Mouse (Mus musculus) liver, embryonic 13.5 days (tissue): ENCODE measurements around the gene Abca1. TPM values are rescaled to one million over a fixed set of nuclear protein-coding genes. Genes with fewer than 3 reads are reported as not detected.
A peak's percentile ranks its signal among the peaks of the same experiment; 100 is the strongest.

Experiments used
- ATAC-seq: fragments of 200-750 bp; cut with Nextera tagmentation; 2 replicates; pipeline ENCODE4 v1.8.0; 2017; ENCODE audit warnings: low read depth, mild to moderate bottlenecking, moderate number of reproducible peaks, moderate library complexity
- DNase-seq: peaks from one replicate; pipeline ENCODE4 v3.0.0; 2022
- H3K27ac ChIP-seq: fragments of 300-500 bp; sonication (generic); 2 replicates; pipeline ENCODE4 v1.5.1; 2015; ENCODE audit warnings: moderate library complexity, mild to moderate bottlenecking, inconsistent platforms
- H3K27me3 ChIP-seq: fragments of 300-500 bp; sonication (generic); 2 replicates; pipeline ENCODE4 v1.6.1; 2015; ENCODE audit warnings: mild to moderate bottlenecking, inconsistent platforms
- H3K36me3 ChIP-seq: fragments of 300-500 bp; sonication (generic); 2 replicates; pipeline ENCODE4 v1.6.1; 2015; ENCODE audit warnings: mild to moderate bottlenecking, inconsistent platforms
- H3K4me1 ChIP-seq: fragments of 300-500 bp; sonication (generic); replicated peaks from 2 replicates; pipeline ENCODE4 v1.6.1; 2015; ENCODE audit warnings: inconsistent platforms
- H3K4me2 ChIP-seq: fragments of 300-500 bp; sonication (generic); 2 replicates; pipeline ENCODE4 v1.6.1; 2015; ENCODE audit warnings: inconsistent platforms, mild to moderate bottlenecking, moderate library complexity
- H3K4me3 ChIP-seq: fragments of 300-500 bp; sonication (generic); replicated peaks from 2 replicates; pipeline ENCODE4 v1.5.1; 2015; ENCODE audit warnings: mild to moderate bottlenecking, inconsistent platforms
- H3K9ac ChIP-seq: fragments of 300-500 bp; sonication (generic); 2 replicates; pipeline ENCODE4 v1.6.1; 2015; ENCODE audit warnings: mild to moderate bottlenecking, inconsistent platforms
- H3K9me3 ChIP-seq: fragments of 300-500 bp; sonication (generic); replicated peaks from 2 replicates; pipeline ENCODE4 v1.6.1; 2016; ENCODE audit warnings: inconsistent platforms
- WGBS: fragments of 180-500 bp; shearing (Covaris S2); methylation state at CpG from one replicate; pipeline ENCODE4 v1.1.7; 2015; ENCODE audit not compliant: insufficient replicate concordance; 5-methylcytosine and 5-hydroxymethylcytosine counted together
- polyA plus RNA-seq: library from polyadenylated mRNA; unstranded; fragments of >200 nt; fragmentation: Nextera tagmentation; extraction: Ambion mirVana; gene quantifications from 2 replicates; pipeline ENCODE4 v1.2.1, GENCODE M21; 2015

The Abca1 gene
- polyA plus RNA-seq, 1 experiment from 2014 or later: 6.5 TPM

GRCm38 (mm10) chr4:53178489-53178888, 18.8 kb upstream of the Abca1 start:
- ATAC-seq (no peak), DNase-seq (no peak)
- no peak overlapping the region for H3K4me3 ChIP-seq
- H3K27ac ChIP-seq: no peak overlapping the region
- no peaks in the 10 kb centered on the region for H3K4me1 ChIP-seq
- no peak overlapping the region for H3K4me2 ChIP-seq
- no peak overlapping the region for H3K9ac ChIP-seq
- WGBS: 66% methylated on average over 7 of the region's 7 CpGs
- no peaks in the 10 kb centered on the region for H3K36me3 ChIP-seq
- H3K27me3 ChIP-seq: no peaks in the 10 kb centered on the region
- no peaks in the 10 kb centered on the region for H3K9me3 ChIP-seq

GRCm38 (mm10) chr4:53177696-53178095, 18.0 kb upstream of the Abca1 start:
- Histone ChIP-seq H3K9me3 (no peaks in the 10 kb centered on the region), H3K4me1 (no peaks in the 10 kb centered on the region), H3K4me2 (no peak overlapping the region), H3K9ac (no peak overlapping the region), H3K27me3 (no peaks in the 10 kb centered on the region), H3K27ac (no peak overlapping the region), H3K4me3 (no peak overlapping the region), H3K36me3 (no peaks in the 10 kb centered on the region)
- DNase-seq (no peak), ATAC-seq (no peak)
- WGBS: 72% methylated on average over 8 of the region's 8 CpGs

- no peak overlapping the region for H3K9ac ChIP-seq
- DNase-seq: no peak
- no peak overlapping the region for H3K27ac ChIP-seq
- 71% methylated on average over 7 of the region's 7 CpGs for WGBS
- H3K4me1 ChIP-seq: no peaks in the 10 kb centered on the region
- no peak for ATAC-seq
- no peaks in the 10 kb centered on the region for H3K9me3 ChIP-seq
- H3K4me3 ChIP-seq: no peak overlapping the region
- H3K27me3 ChIP-seq: no peaks in the 10 kb centered on the region
- no peaks in the 10 kb centered on the region for H3K36me3 ChIP-seq
- no peak overlapping the region for H3K4me2 ChIP-seq
Measured at GRCm38 (mm10) chr4:53174906-53175305, 15.2 kb upstream of the Abca1 start.

- Histone ChIP-seq H3K27ac (no peak overlapping the region), H3K4me2 (no peak overlapping the region)
- no peak for ATAC-seq
Measured at GRCm38 (mm10) chr4:53170403-53170802, 10.7 kb upstream of the Abca1 start.

GRCm38 (mm10) chr4:53165231-53165630, 5.5 kb upstream of the Abca1 start:
- no peak overlapping the region for H3K27ac ChIP-seq
- H3K4me2 ChIP-seq: no peak overlapping the region
- no peaks in the 10 kb centered on the region for H3K36me3 ChIP-seq
- H3K4me3 ChIP-seq: no peak overlapping the region
- 46% methylated on average over 9 of the region's 25 CpGs for WGBS
- no peak overlapping the region for H3K9ac ChIP-seq
- no peak for ATAC-seq
- peaks cover under 1% of the 10 kb centered on the region; the same call in 1 of the 2 replicates for H3K4me1 ChIP-seq
- DNase-seq: no peak
- peaks cover under 1% of the 10 kb centered on the region for H3K27me3 ChIP-seq
- H3K9me3 ChIP-seq: no peaks in the 10 kb centered on the region

More at GRCm38 (mm10) chr4:53170403-53170802, 10.7 kb upstream of the Abca1 start:
- DNase-seq: no peak
- H3K4me3 ChIP-seq: no peak overlapping the region
- no peaks in the 10 kb centered on the region for H3K4me1 ChIP-seq
- H3K9me3 ChIP-seq: no peaks in the 10 kb centered on the region
- no peak overlapping the region for H3K9ac ChIP-seq
- no peaks in the 10 kb centered on the region for H3K27me3 ChIP-seq
- H3K36me3 ChIP-seq: no peaks in the 10 kb centered on the region
- 46% methylated on average over 2 of the region's 2 CpGs for WGBS

- DNase-seq (no peak), ATAC-seq (0 out of 2 replicates have a peak, but pooled peaks have one; percentile 13)
- peak overlapping the region; percentile 63 for H3K4me3 ChIP-seq
- no peaks in the 10 kb centered on the region for H3K36me3 ChIP-seq
- peak overlapping the region; percentile 63 for H3K9ac ChIP-seq
- H3K9me3 ChIP-seq: no peaks in the 10 kb centered on the region
- 2% methylated on average over 20 of the region's 20 CpGs for WGBS
- peaks cover 17% of the 10 kb centered on the region for H3K27me3 ChIP-seq
- peaks cover 17% of the 10 kb centered on the region for H3K4me1 ChIP-seq
- peak overlapping the region; percentile 78 for H3K4me2 ChIP-seq
- peak overlapping the region; percentile 23; the same call in 1 of the 2 replicates for H3K27ac ChIP-seq
Measured at GRCm38 (mm10) chr4:53159176-53159575, 519 bp downstream of the Abca1 start.

GRCm38 (mm10) chr4:53158634-53159033, 1.1 kb downstream of the Abca1 start:
- peak overlapping the region; percentile 78 for H3K4me2 ChIP-seq
- DNase-seq (peak; percentile 54), ATAC-seq (peak; percentile 73)
- peaks cover 20% of the 10 kb centered on the region for H3K4me1 ChIP-seq
- no peak overlapping the region for H3K27ac ChIP-seq
- H3K27me3 ChIP-seq: peaks cover 17% of the 10 kb centered on the region
- peak overlapping the region; percentile 63 for H3K9ac ChIP-seq
- peak overlapping the region; percentile 63 for H3K4me3 ChIP-seq
- no peaks in the 10 kb centered on the region for H3K36me3 ChIP-seq
- under 1% methylated on average over 18 of the region's 18 CpGs for WGBS
- no peaks in the 10 kb centered on the region for H3K9me3 ChIP-seq

GRCm38 (mm10) chr4:53155471-53155870, 4.2 kb downstream of the Abca1 start:
- no peak for ATAC-seq
- no peak for DNase-seq

GRCm38 (mm10) chr4:53153711-53154110, 6.0 kb downstream of the Abca1 start:
- no peak overlapping the region for H3K4me3 ChIP-seq
- no peak overlapping the region for H3K9ac ChIP-seq
- no peak for DNase-seq
- peaks cover 33% of the 10 kb centered on the region for H3K4me1 ChIP-seq
- no peaks in the 10 kb centered on the region for H3K9me3 ChIP-seq
- H3K27ac ChIP-seq: no peak overlapping the region
- WGBS: 60% methylated on average over 6 of the region's 6 CpGs
- ATAC-seq: peak; percentile 45; the same call in 1 of the 2 replicates
- H3K4me2 ChIP-seq: no peak overlapping the region
- no peaks in the 10 kb centered on the region for H3K36me3 ChIP-seq
- H3K27me3 ChIP-seq: peaks cover 2% of the 10 kb centered on the region

More at GRCm38 (mm10) chr4:53155471-53155870, 4.2 kb downstream of the Abca1 start:
- Histone ChIP-seq H3K4me1 (peaks cover 41% of the 10 kb centered on the region), H3K4me3 (no peak overlapping the region), H3K27me3 (peaks cover 17% of the 10 kb centered on the region), H3K9me3 (no peaks in the 10 kb centered on the region), H3K27ac (no peak overlapping the region), H3K4me2 (no peak overlapping the region), H3K36me3 (no peaks in the 10 kb centered on the region), H3K9ac (no peak overlapping the region)
- WGBS: 68% methylated on average over 11 of the region's 11 CpGs

GRCm38 (mm10) chr4:53153061-53153460, 6.6 kb downstream of the Abca1 start:
- DNase-seq (no peak), ATAC-seq (no peak)
- Histone ChIP-seq H3K9me3 (no peaks in the 10 kb centered on the region), H3K9ac (no peak overlapping the region), H3K4me1 (peaks cover 29% of the 10 kb centered on the region), H3K4me3 (no peak overlapping the region), H3K27me3 (no peaks in the 10 kb centered on the region), H3K4me2 (no peak overlapping the region), H3K36me3 (no peaks in the 10 kb centered on the region), H3K27ac (no peak overlapping the region)
- 65% methylated on average over 4 of the region's 4 CpGs for WGBS

- H3K4me1 ChIP-seq: peaks cover 30% of the 10 kb centered on the region
- DNase-seq (no peak), ATAC-seq (no peak)
- 42% methylated on average over 5 of the region's 5 CpGs for WGBS
- no peak overlapping the region for H3K4me3 ChIP-seq
- H3K9ac ChIP-seq: no peak overlapping the region
- no peaks in the 10 kb centered on the region for H3K36me3 ChIP-seq
- H3K27ac ChIP-seq: no peak overlapping the region
- H3K4me2 ChIP-seq: no peak overlapping the region
- no peaks in the 10 kb centered on the region for H3K27me3 ChIP-seq
- no peaks in the 10 kb centered on the region for H3K9me3 ChIP-seq
Measured at GRCm38 (mm10) chr4:53152655-53153054, 7.0 kb downstream of the Abca1 start.

GRCm38 (mm10) chr4:53150516-53150915, 9.2 kb downstream of the Abca1 start:
- Histone ChIP-seq H3K27ac (no peak overlapping the region), H3K4me1 (peaks cover 52% of the 10 kb centered on the region), H3K36me3 (no peaks in the 10 kb centered on the region), H3K9me3 (no peaks in the 10 kb centered on the region), H3K9ac (no peak overlapping the region), H3K27me3 (no peaks in the 10 kb centered on the region), H3K4me3 (no peak overlapping the region), H3K4me2 (no peak overlapping the region)
- ATAC-seq: no peak
- no peak for DNase-seq
- WGBS: 72% methylated on average over 8 of the region's 8 CpGs
